Mouse (Mus musculus): ENCODE data around the gene Klhl42.

Klhl42 gene

GRCm38 (mm10) chr6:147144664-147145063, 53.5 kb downstream of the Klhl42 start:
- in situ Hi-C loops (cut with MboI, MseI): no loop called here

GRCm38 (mm10) chr6:147145277-147145676, 54.1 kb downstream of the Klhl42 start:
- in situ Hi-C loops (cut with MboI, MseI): no loop called here

- in situ Hi-C loops (cut with MboI, MseI): no loop called here
These were observed 54.6 kb downstream of the Klhl42 start for GRCm38 (mm10) chr6:147145753-147146152.

- in situ Hi-C loops (cut with MboI, MseI): no loop called here
These were observed 59.9 kb downstream of the Klhl42 start for GRCm38 (mm10) chr6:147151069-147151468.

GRCm38 (mm10) chr6:147151839-147152238, 60.7 kb downstream of the Klhl42 start:
- in situ Hi-C loops (cut with MboI, MseI): no loop called here

- in situ Hi-C loops (cut with MboI, MseI): no loop called here
These were observed 63.9 kb downstream of the Klhl42 start for GRCm38 (mm10) chr6:147155085-147155484.

- in situ Hi-C loops (cut with MboI, MseI): no loop called here
These were observed 70.8 kb downstream of the Klhl42 start for GRCm38 (mm10) chr6:147161818-147162584.

Measured in regulatory T cell (primary cell).